Mouse (Mus musculus): ENCODE data around the gene Ncf1.

DNA sequence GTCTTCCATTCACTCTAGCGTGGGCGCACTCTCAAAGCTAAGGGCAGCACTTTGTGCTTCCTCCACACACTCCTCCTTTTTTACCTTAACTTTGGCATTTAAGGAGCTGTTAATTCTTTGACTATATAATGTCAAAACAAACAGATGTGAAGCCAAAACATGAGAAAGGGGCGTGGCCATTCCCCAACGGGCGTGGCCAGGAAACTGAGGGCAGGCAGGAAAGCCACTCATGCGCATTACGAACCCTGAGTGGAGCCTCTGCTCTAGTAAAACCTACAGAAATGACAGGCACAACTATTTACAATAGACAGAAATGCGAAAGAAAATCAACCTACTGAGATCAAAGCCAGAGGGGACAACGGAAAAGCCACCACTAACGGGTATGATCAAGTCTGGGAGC, 46.1 kb upstream of the Ncf1 start:
- no peak for TF ChIP-seq CTCF (conservative IDR thresholded peaks at IDR 0.05; ENCODE audit: low read length)
- TF ChIP-seq POU5F1 (IDR thresholded peaks at IDR 0.05; ENCODE audit: borderline replicate concordance, low read length), result no peak
